Mouse (Mus musculus): ENCODE measurements around the gene Kif5c.
A peak's percentile ranks its signal among the peaks of the same experiment; 100 is the strongest.

The Kif5c gene

DNA sequence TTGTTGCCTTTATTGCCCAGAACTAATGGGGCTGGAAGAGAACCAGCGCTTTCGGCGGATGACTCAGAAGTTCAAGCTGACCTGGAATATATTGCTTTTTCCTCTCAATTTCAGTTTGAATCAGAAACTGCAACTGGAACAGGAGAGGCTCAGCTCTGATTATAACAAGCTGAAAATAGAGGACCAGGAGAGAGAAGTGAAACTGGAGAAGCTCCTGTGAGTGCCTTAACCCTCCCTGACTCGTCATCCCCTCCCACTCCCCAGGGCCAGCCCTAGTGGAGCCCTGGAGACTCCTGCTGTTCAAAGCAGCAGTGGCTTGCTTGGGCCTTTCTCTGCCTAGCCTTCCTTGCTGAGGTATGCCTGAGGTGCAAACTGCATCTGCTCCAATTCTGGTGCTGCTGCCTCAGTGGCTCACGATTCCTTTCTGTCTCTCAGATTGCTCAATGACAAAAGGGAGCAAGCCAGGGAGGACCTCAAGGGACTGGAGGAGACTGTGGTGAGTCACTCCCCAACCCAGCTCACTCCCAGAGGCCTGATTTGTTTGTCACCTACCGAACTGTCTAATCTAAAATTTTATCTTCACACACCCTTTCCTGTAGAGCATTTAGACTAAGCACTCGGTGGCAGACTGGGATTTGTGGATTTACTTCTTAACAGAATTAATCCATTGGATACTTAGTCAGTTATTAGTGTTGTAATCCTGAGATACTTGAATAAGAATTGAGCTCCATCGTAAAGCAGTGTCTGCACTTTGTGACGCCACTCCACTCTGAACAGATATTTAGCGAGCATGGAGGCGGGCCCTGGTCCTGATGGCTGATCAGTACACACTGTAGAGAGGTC lies 125.4 kb downstream of the Kif5c start:
- DNase-seq (ENCODE audit: extremely low read depth, low read depth) = no peak

GRCm38 (mm10) chr2:49745094-49745781 lies 126.1 kb downstream of the Kif5c start:
- DNase-seq (ENCODE audit: extremely low read depth, low read depth) = no peak

GRCm38 (mm10) chr2:49746947-49747346 lies 127.8 kb downstream of the Kif5c start:
- no peak for DNase-seq (ENCODE audit: extremely low read depth, low read depth)

DNA sequence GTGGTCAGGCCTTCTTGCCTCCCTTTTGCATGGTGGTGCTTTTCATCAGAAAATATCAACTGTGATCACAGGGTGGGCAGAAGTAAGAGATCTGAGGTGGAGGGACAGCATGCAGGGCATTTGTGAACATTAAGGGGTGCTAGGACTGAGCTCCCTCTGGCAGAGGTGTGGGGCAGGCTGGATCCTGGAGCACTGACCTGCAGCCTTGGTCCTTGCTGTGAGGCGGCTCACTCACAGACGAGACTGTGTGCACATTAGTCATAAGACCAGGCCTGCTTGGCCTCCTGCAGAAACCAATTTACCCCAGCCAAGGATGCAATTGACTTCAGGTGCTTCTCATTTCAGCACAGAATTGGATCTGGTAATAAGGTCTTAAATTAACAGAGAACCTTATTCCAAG lies 128.6 kb downstream of the Kif5c start:
- no peak for DNase-seq (ENCODE audit: extremely low read depth, low read depth)

DNA sequence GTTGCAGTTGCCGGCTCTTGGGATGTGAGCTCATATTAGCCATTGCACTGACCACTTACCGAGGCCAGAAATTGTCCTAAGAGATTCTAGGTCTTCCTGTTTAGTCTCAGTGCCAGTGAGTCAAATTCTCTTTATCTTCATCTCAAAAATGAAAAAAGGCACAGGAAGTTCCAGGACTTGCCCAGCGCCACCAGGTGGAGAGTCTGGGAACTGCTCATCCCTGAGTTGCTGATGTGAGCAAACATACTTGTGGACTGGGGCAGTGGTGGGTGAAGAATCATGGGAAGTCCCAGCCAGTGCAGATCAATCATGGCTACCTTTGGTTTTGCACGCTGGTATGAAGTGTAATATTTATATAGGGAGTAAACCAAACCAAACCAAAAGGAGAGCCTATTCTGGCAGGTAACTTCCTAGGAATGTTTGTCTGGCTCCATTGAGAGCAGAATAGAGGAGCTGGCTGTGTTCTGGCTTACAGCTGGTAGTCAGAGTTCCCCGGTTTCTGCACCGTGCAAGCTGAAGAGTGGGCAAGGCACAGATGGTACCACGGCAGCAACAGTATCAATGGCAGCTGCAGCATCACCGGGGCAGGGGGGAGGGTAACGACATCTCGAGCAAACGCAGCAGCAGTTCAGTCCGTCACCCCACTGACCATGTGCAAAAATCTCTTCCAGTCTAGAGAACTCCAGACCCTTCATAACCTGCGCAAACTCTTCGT lies 129.7 kb downstream of the Kif5c start:
- DNase-seq (ENCODE audit: extremely low read depth, low read depth) = no peak

DNA sequence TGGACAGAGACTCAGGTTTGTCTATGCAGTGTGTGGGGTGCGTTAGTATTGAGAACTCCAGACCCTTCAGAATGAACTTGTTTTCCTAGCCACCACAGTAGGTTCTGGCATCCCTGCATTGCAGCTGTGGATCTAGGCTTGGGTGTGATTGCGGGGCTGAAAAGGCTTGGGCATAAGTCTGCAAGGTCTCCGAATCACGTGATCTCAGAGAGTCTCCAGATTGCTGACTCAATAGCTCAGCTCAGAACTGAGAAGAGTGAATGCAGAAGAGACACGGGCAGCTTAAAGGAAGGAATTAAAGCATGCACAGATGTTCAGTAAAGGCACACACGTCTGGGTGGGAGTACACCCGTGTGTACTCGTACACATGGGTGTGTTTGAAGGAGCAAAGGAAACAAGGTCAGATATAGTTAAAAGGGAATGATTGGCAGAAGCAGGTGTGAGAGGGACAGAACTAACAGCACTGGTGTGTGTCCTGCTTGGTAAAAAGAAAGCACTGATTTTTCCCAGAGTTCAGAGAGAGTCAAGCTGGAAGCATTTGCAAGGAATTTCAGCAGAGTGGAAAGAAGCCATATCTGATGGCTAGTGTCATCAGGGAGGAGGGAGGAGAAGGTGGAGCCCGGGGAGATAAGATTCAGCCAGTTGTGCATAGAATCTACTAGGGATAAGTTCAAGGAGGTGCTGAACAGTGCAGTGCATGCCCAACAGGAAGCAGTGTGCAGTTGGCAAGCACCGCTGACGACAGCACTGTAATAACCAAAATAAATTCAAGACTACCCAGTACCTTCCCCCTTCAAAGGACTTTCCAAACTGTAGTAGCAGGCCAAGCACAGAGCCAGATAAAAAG lies 130.9 kb downstream of the Kif5c start:
- no peak for DNase-seq (ENCODE audit: extremely low read depth, low read depth)

GRCm38 (mm10) chr2:49751544-49752210 lies 132.6 kb downstream of the Kif5c start:
- DNase-seq (ENCODE audit: extremely low read depth, low read depth) = no peak

DNA sequence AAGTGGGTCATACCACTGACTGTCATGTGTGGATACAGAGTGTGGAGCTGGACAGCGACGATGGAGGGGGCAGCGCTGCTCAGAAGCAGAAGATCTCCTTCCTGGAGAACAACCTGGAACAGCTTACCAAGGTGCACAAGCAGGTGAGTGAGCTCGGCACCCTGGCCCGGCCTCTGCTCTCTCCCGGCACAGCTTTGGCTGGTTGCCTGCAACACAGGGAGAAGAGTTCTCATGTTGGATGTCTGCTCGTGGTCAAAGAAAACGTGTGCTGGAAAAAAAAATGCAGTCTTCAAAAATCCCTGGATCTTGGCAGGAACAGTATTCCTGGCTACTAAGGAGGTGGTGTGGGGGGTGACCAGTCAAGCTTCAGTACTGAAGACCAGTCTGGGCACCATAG lies 133.1 kb downstream of the Kif5c start:
- no peak for DNase-seq (ENCODE audit: extremely low read depth, low read depth)

GRCm38 (mm10) chr2:49753062-49753461 lies 134.0 kb downstream of the Kif5c start:
- DNase-seq (ENCODE audit: extremely low read depth, low read depth) = no peak

GRCm38 (mm10) chr2:49755054-49755453 lies 136.0 kb downstream of the Kif5c start:
- no peak for DNase-seq (ENCODE audit: extremely low read depth, low read depth)

- DNase-seq (ENCODE audit: extremely low read depth, low read depth) = no peak
These were observed 138.5 kb downstream of the Kif5c start for GRCm38 (mm10) chr2:49757616-49758015.

DNA sequence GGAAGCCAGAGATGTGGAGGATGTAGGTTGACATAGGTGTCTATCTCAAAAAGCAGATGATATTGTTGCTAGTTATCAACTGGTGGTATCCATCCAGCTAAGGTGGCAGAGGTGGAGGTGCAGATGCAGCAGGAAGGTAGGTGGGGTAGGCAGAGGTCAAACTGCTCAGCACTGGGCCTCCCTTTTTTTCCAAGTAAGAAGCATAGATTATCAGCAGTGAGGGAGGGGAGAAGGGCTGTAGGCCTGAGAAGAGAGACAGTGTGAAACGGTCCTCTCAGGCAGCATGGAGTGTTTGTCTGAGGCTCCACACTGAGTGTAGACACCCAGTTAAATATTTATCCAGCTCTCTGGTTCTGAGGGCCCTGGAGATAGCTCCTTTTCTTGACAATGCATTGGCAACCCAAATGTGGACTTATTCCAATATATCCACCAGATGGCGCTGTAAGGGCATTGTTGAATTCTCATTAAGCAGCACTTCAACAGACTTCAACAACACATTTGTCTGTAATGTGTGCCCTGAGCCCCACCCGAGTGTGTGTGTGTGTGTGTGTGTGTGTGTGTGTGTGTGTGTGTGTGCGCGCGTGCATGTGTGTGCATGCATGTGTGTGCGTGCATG lies 145.3 kb downstream of the Kif5c start:
- DNase-seq (ENCODE audit: extremely low read depth, low read depth) = peak; percentile 53

DNA sequence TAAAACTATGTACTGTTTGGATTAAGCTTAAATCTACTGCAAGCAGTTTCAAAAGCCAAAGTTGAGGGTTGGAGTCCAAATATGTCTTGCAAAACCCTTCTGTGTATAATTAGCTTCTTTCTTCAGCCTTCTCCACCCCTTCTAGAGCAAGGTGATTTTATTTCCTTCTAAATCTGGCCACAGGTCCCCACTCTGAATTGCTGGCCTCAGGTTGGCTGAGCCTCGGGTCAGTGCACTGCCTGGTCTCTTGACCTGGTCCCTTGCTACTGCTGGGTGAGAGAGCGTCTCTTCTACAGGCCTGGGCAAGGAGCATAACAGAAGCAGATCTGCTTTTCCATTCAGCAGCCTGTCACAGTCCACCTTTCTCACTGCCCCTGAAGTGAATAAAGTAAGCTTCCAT lies 149.8 kb downstream of the Kif5c start:
- DNase-seq (ENCODE audit: extremely low read depth, low read depth) = no peak

DNA sequence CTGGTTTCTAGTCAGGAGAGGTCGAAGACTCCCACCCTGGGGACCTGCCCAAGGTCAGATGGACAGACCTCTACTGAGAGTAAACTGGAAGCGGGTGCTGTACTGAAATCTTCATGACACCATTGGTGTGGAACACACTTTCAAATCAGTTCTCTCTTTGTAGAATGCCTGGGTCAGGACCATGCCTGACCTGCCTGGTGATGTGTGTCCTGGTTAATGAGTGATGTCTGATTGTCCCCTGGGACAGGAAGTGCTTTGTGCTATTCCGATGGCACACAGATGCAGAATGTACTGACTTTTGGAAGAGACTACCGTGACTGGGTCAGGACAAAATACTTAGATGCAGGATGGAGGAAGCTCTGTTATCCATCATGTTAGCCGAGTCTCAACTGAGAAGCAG lies 151.3 kb downstream of the Kif5c start:
- DNase-seq (ENCODE audit: extremely low read depth, low read depth) = no peak

- no peak for DNase-seq (ENCODE audit: extremely low read depth, low read depth)
These were observed 152.1 kb downstream of the Kif5c start for GRCm38 (mm10) chr2:49771172-49771571.

GRCm38 (mm10) chr2:49773194-49773931 lies 154.3 kb downstream of the Kif5c start:
- peak; percentile 56 for DNase-seq (ENCODE audit: extremely low read depth, low read depth)

DNA sequence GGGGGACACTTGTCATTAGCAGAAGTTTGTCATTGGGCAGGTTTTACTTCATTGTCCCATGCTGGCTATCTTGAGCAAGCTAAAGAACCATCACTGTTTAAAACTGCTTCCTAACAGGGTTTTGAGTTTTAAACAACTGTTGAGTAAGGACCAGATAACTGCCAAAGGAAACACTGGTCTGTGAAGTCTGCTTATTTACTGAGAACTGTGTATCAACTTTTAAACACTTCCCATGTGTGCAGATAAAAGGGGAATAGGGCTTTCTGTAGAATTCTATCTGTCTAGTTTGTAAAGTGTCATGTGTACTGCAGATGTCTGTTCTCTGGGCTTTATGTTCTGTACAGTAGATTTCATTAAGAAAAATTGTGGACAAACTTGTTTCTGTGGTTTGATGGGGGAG lies 155.1 kb downstream of the Kif5c start:
- peak; percentile 49 for DNase-seq (ENCODE audit: extremely low read depth, low read depth)

- DNase-seq (ENCODE audit: extremely low read depth, low read depth) = no peak
These were observed 156.1 kb downstream of the Kif5c start for GRCm38 (mm10) chr2:49775187-49775586.

DNA sequence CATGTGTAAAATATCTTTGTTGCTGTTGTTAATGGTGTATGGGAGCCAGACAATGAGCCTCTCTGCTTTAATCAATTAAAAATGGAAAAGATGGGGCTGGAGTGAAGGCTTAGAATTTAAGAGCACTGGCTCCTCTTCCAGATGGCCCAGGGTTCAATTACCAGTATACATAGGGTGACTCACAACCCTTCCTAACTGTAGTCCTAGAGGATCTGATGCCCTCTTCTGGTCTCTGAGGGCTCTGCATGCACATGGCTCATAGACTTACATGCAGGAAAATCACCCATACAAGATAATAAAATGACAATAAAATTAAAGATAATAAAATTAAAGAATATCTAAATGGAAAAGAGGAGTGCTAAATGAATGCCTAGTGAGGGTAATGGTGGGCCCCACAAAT lies 156.6 kb downstream of the Kif5c start:
- DNase-seq (ENCODE audit: extremely low read depth, low read depth) = peak; percentile 40

GRCm38 (mm10) chr2:49776407-49776806 lies 157.3 kb downstream of the Kif5c start:
- DNase-seq (ENCODE audit: extremely low read depth, low read depth) = no peak
